Mouse (Mus musculus) right cerebral cortex, postnatal 10 days (tissue): Measurements from ENCODE around the gene Impdh2.
"Not testable (repeated sequence)": the region's sequence is repeated elsewhere in the genome, so short reads cannot be mapped to it uniquely, and the experiment has no call there.

Experiments used
- DNase-seq, 2 experiments: peaks; one replicate each; pipeline ENCODE4 v3.0.0; 2021; ENCODE audit warnings: low spot score in 2 of 2

Gene Impdh2

GRCm38 (mm10) chr9:108600011-108600410, 39.9 kb downstream of the Impdh2 start:
- no peak for DNase-seq

DNA sequence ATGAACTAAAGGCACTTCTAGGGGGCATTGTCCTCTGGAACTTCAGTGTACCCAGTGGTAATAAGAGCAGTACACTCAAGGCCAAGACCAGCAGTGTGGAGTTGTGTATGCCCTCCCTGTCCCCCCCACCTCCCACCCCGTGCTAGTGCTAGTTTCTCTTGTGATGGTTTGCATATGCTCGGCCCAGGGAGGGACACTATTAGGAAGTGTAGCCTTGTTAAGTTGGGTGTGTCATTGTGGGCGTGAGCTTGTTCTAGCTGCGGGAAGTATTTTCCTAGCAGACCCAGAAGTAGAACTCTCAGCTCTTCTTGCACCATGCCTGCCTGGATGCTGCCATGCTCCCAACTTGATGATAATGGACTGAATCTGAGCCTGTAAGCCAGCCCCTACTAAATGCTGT, 41.9 kb downstream of the Impdh2 start:
- DNase-seq, result no peak

DNA sequence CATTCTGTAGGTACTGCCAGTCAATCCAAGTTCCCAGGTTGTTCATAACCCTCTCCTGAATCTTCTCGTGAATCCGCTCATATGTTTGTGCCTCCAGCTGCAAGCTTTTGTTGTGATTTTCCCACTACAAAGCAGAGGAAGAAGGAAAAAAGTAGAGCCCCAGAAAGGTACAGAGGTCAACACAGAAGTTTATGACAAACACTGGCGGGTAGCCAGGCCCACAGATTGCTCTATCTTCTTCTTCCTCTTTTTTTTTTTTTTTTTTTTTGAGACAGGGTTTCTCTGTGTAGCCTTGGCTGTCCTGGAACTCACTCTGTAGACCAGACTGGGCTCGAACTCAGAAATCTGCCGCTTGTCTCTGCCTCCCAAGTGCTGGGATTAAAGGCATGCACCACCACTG, 47.8 kb downstream of the Impdh2 start:
- DNase-seq, result not testable (repeated sequence)

DNA sequence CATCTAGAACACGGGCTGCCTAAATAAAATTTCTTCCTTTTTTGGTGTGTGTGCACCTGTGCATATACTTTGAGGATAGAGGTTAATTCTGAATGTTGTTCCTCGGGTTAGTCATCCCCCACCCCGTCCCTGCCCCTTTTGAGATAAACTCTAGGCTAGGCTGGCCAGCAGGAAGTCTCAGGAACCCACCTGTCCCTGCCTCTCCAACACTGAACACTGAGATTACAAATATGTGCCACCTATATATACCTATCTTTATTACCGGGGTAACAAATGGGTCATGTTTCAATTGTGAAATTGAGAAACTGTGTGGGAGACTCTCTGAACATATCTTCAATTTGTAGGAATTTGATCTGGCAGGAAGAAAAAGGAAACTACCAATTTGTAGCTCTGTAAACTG, 48.8 kb downstream of the Impdh2 start:
- no peak for DNase-seq

DNA sequence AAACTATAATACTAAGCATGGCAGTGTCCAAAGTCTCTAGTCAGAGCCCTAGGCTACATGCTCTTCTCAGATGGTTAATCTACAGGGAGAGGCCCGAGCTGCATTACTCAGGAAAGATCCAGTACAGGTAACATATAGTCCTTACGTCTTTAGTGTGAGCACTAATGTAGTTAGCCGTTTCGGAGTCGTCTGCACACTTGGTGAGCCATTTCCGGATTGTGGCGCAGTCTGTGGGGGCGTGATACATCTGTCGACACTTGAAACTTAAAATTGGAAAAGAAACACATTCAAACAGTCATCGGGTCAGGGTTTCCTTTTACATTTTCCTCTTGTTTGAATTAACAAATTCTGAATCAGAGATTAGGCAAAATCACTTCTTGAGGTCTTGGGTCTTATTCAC, 51.4 kb downstream of the Impdh2 start:
- peak in 1 of 2 experiments; percentile 43 for DNase-seq
